Mouse (Mus musculus) kidney, postnatal 0 days (tissue): ENCODE results near the gene Serpina3g. TPM values are rescaled to one million over a fixed set of nuclear protein-coding genes. Genes with fewer than 3 reads are reported as not detected.
A peak's percentile ranks its signal among the peaks of the same experiment; 100 is the strongest.

Experiments
- ATAC-seq: fragments of 200-750 bp; cut with Nextera tagmentation; replicated peaks from 2 replicates; pipeline ENCODE4 v1.8.0; 2017; ENCODE audit warnings: low read depth, moderate number of reproducible peaks, moderate TSS enrichment, moderate library complexity; ENCODE audit not compliant: low FRiP score
- DNase-seq: peaks from one replicate; pipeline ENCODE4 v3.0.0-alpha.2; 2016; ENCODE audit warnings: low spot score
- H3K27ac ChIP-seq: fragments of 300-500 bp; sonication (generic); 2 replicates; pipeline ENCODE4 v1.5.1; 2014; ENCODE audit warnings: mild to moderate bottlenecking
- H3K27me3 ChIP-seq: fragments of 300-500 bp; sonication (generic); 2 replicates; pipeline ENCODE4 v1.6.1; 2014; ENCODE audit warnings: low read length, mixed read lengths; ENCODE audit not compliant: insufficient read depth
- H3K36me3 ChIP-seq: fragments of 300-500 bp; sonication (generic); 2 replicates; pipeline ENCODE4 v1.6.1; 2014; ENCODE audit warnings: low read length, mixed read lengths; ENCODE audit not compliant: insufficient read depth
- H3K4me1 ChIP-seq: fragments of 300-500 bp; sonication (generic); replicated peaks from 2 replicates; pipeline ENCODE4 v1.6.1; 2014; ENCODE audit warnings: antibody characterized with exemption, low read length, mixed read lengths; ENCODE audit not compliant: insufficient read depth
- H3K4me2 ChIP-seq: fragments of 300-500 bp; sonication (generic); 2 replicates; pipeline ENCODE4 v1.6.1; 2014; ENCODE audit warnings: mild to moderate bottlenecking, low read length, moderate library complexity, mixed read lengths
- H3K4me3 ChIP-seq: fragments of 300-500 bp; sonication (generic); replicated peaks from 2 replicates; pipeline ENCODE4 v1.5.1; 2014; ENCODE audit warnings: low read depth, low read length
- H3K9ac ChIP-seq: fragments of 300-500 bp; sonication (generic); 2 replicates; pipeline ENCODE4 v1.6.1; 2014; ENCODE audit warnings: low read depth, low read length
- H3K9me3 ChIP-seq: fragments of 300-500 bp; sonication (generic); replicated peaks from 2 replicates; pipeline ENCODE4 v1.6.1; 2016; ENCODE audit warnings: low read length, inconsistent platforms, mixed read lengths
- CTCF ChIP-seq: IDR thresholded peaks from 2 replicates; pipeline ENCODE4 v1.5.1; 2016; ENCODE audit warnings: antibody characterized with exemption, low read depth, mild to moderate bottlenecking, moderate library complexity
- WGBS: fragments of 180-500 bp; shearing (Covaris S2); extraction: QIAGEN DNeasy Blood & Tissue Kit; methylation state at CpG from one replicate; pipeline ENCODE4 v1.1.7; 2014; 5-methylcytosine and 5-hydroxymethylcytosine counted together
- polyA plus RNA-seq: library from polyadenylated mRNA; unstranded; fragments of >200 nt; fragmentation: Nextera tagmentation; extraction: Ambion mirVana; gene quantifications from 2 replicates; pipeline ENCODE4 v1.2.1, GENCODE M21; 2015

Serpina3g gene
- polyA plus RNA-seq, result 37.8 and 38.8 TPM in 2 replicates

DNA sequence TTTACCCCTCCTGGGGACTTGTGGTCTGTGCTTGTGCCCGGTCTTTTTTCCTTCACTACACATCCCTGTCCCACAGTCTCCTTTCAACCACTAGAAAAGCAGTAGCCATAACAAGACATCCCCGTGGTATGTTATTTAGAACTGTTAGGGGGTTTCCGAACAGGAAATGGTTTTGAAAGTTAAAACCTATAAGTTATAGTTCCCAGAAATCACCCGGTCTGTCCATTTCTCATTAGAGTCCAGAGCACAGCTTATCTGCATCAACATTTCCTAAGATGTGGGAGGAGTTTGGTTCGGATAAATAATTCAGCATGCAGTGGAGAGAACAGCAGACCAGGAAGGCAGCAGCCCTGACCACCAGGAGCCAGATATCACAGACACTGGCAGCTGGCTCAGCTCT lies at the start of gene Serpina3g:
Gene Serpina3g, plus strand, starts transcription at position 331 of the 400 bp plus-strand sequence.
- ATAC-seq (peak; percentile 80), DNase-seq (peak; percentile 92)
- no peaks in the 10 kb centered on the region for H3K36me3 ChIP-seq
- H3K9ac ChIP-seq, result 0 out of 2 replicates have a peak within 1 kb of the TSS, but pooled peaks have one; percentile 27
- 25% methylated on average over 5 of the region's 5 CpGs for WGBS
- H3K4me2 ChIP-seq, result peak within 1 kb of the TSS; percentile 43
- H3K4me3 ChIP-seq, result peak within 1 kb of the TSS; percentile 18
- no peaks in the 10 kb centered on the region for H3K9me3 ChIP-seq
- peak within 1 kb of the TSS; percentile 71 for H3K27ac ChIP-seq
- no peak for TF ChIP-seq CTCF
- H3K27me3 ChIP-seq, result no peaks in the 10 kb centered on the region
- no peaks in the 10 kb centered on the region for H3K4me1 ChIP-seq

DNA sequence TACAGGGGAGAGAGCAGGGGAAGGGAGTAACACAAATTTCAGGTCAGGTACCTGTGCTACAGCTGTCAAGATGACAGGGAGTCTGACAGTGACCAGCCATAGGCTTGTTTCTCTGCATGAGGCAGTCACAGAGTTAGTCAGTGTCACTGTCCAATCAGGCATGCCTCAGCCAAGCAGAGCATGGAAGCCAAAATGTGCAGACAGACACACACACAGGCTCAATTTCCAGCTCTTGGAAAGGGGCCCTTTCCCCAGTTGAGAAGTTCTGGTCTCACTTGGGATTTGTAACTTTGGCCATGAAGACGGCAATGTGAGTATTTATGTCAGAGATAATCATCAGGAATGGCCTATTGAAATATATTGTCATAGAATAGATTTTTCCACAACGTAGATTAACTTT lies 46.8 kb upstream of the Serpina3g start:
- H3K9ac ChIP-seq, result no peak overlapping the region
- 75% methylated on average over 2 of the region's 2 CpGs for WGBS

DNA sequence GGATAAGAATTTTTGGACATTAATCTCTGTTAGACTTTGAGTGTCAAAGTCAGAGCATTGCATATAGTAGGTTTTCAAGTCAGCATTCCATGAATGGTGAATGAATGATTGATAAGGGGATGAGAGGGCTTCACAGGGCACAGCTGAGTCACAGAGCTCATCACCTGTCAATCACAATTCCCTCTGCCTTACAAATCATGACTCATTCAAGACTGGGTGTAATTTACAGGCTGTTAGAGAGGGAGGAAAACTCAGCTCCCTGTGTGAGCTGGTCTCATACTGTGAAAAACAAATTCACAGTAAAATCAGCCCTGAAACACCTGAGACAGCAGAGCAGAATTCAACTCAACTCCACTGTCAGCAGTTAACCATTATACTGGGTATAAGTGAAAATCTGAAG lies 45.2 kb upstream of the Serpina3g start:
- H3K4me2 ChIP-seq, result no peak overlapping the region

More for the DNA sequence above, 46.8 kb upstream of the Serpina3g start:
- TF ChIP-seq CTCF, result no peak
- Histone ChIP-seq H3K27me3 (no peaks in the 10 kb centered on the region), H3K36me3 (no peaks in the 10 kb centered on the region), H3K9me3 (no peaks in the 10 kb centered on the region), H3K4me2 (no peak overlapping the region), H3K4me3 (no peak overlapping the region), H3K27ac (no peak overlapping the region), H3K4me1 (no peaks in the 10 kb centered on the region)
- DNase-seq, result no peak
- no peak for ATAC-seq

DNA sequence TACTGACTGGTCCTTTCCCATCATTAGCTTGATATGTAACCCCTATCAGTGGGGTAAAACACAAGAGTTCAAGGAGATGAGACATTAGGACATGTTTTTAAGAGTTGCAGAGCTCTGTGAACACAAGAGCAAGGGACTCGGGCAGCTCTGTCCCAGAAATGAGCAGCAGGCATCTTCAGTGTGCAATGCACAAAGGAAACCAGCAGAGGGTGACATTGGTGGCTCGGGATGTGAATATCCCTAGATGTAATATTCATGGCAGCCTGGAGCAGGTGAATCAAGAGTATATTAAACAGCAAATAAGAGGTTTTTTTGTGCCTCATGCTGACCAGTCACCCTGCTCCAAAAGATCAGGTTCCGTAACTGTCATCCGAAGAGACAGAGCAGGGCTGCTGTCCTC lies 26.9 kb upstream of the Serpina3g start:
- TF ChIP-seq CTCF, result peak; percentile 56
- no peaks in the 10 kb centered on the region for H3K27me3 ChIP-seq
- no peak overlapping the region for H3K9ac ChIP-seq
- no peak overlapping the region for H3K27ac ChIP-seq
- no peak overlapping the region for H3K4me2 ChIP-seq
- ATAC-seq (no peak), DNase-seq (peak; percentile 7)
- 75% methylated on average over 4 of the region's 4 CpGs for WGBS
- no peaks in the 10 kb centered on the region for H3K4me1 ChIP-seq
- no peak overlapping the region for H3K4me3 ChIP-seq
- no peaks in the 10 kb centered on the region for H3K36me3 ChIP-seq
- H3K9me3 ChIP-seq, result no peaks in the 10 kb centered on the region

More for the DNA sequence above, 45.2 kb upstream of the Serpina3g start:
- no peaks in the 10 kb centered on the region for H3K27me3 ChIP-seq
- ATAC-seq, result no peak
- no peak for DNase-seq
- no peaks in the 10 kb centered on the region for H3K36me3 ChIP-seq
- no peak for TF ChIP-seq CTCF
- H3K9me3 ChIP-seq, result no peaks in the 10 kb centered on the region
- H3K9ac ChIP-seq, result no peak overlapping the region
- no peak overlapping the region for H3K27ac ChIP-seq
- no peaks in the 10 kb centered on the region for H3K4me1 ChIP-seq
- no peak overlapping the region for H3K4me3 ChIP-seq

DNA sequence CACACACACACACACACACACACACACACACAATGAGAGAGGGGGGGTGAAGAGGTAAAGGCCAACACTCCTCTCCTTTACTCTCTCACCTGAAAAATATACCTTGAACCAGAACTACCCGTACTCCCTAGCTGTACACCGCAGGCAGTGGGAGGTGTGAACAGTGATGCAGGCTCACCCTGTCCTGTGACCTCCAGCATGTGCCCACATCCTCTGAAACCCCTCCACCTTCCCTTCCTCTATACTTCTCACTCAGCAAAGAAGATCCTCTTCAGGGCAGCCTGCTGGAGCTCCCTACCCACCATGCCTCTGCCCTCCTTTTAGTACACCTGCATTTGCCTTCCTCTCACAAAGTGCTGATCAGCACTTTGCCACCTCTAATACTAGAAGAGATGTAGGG lies 26.2 kb upstream of the Serpina3g start:
- no peaks in the 10 kb centered on the region for H3K36me3 ChIP-seq
- no peak for ATAC-seq
- no peak for DNase-seq

DNA sequence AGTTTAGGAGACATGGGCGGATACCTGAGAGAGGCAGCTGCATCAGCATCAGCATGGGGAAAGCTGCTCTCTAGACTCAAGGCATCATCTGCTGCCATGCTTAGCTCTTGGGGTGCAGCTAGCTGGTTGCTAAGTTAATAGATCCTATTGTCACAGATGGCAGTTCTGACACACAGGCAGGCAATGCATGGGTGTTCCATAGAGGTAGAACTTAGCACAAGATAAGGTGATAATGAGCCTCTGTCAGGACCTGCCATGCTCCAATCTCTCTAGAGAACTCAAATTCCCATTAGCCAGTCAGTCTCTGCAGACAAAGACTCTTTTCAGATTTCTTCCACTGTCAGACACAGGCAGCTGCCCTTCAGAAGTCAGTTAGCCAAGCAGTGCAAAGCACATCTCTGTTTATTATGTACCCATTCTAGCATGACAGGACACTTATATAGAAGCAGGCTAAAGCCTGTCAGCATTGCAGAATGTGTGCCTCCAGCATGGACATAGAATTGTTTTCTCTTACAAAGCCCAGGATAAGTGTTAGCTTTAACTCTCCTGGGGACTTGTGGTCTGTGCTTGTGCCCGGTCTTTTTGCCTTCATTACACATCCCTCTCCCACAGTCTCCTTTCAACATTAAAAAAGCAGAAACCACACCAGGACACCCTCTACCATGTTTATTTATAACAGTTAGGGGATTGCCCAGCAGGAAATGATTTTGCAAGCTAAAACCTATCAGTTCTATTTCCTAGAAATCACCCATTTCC lies 22.2 kb upstream of the Serpina3g start:
- Histone ChIP-seq H3K4me1 (no peaks in the 10 kb centered on the region), H3K4me3 (no peak overlapping the region), H3K4me2 (no peak overlapping the region), H3K27ac (no peak overlapping the region), H3K27me3 (no peaks in the 10 kb centered on the region), H3K36me3 (no peaks in the 10 kb centered on the region), H3K9ac (no peak overlapping the region), H3K9me3 (no peaks in the 10 kb centered on the region)
- no peak for TF ChIP-seq CTCF
- DNase-seq (no peak), ATAC-seq (no peak)
- WGBS, result 61% methylated on average over 2 of the region's 2 CpGs

More for the DNA sequence above, 26.2 kb upstream of the Serpina3g start:
- 97% methylated on average over 2 of the region's 2 CpGs for WGBS
- no peaks in the 10 kb centered on the region for H3K4me1 ChIP-seq
- TF ChIP-seq CTCF, result no peak
- H3K4me3 ChIP-seq, result no peak overlapping the region
- H3K4me2 ChIP-seq, result no peak overlapping the region
- H3K27me3 ChIP-seq, result no peaks in the 10 kb centered on the region
- no peak overlapping the region for H3K27ac ChIP-seq
- no peaks in the 10 kb centered on the region for H3K9me3 ChIP-seq
- no peak overlapping the region for H3K9ac ChIP-seq
